Mouse (Mus musculus): ENCODE measurements around the gene Uqcrq.

DNA sequence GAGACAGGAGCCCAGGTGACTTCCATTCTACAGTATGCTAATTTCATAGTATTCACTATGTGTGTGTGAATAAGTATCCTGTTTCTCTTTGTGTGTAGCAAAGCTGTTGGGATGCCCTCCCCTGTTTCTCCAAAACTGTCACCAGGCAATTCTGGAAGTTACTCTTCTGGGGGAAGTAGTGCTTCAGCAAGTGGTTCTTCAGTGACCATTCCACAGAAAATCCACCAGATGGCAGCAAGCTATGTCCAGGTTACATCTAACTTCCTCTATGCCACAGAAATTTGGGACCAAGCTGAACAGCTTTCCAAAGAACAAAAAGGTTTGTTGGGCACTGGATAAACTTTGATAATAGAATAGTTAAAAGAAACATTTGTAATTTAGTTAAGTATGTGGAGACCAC is 18.9 kb downstream of the Uqcrq start:
- TF ChIP-seq EP300 (IDR thresholded peaks at IDR 0.05; ENCODE audit: low read depth in 1 of 2, low read length in 2 of 2) = no peak
- TF ChIP-seq ZMIZ1 (IDR thresholded peaks at IDR 0.05; ENCODE audit: low read depth, low read length) = no peak

All from MEL (cell line).